Mouse (Mus musculus) gastrocnemius, postnatal 14 days (tissue): ENCODE measurements around the gene Spast. TPM values are rescaled to one million over a fixed set of nuclear protein-coding genes. Genes with fewer than 3 reads are reported as not detected.
"Not testable (repeated sequence)": the region's sequence is repeated elsewhere in the genome, so short reads cannot be mapped to it uniquely, and the experiment has no call there.

Source experiments
- DNase-seq: peaks from one replicate; pipeline ENCODE4 v3.0.0; 2021; ENCODE audit warnings: mixed read lengths
- intact Hi-C: fragments of 180-260 bp; cut with DNase I; formaldehyde crosslinking; loops from one replicate; pipeline ENCODE4 v1.15.1; 2025; ENCODE audit warnings: low total_unique reads
- total RNA-seq, 2 experiments: library from RNA; stranded (reverse); gene quantifications; 2 replicates each; pipeline ENCODE4 v1.2.3; 2021

The Spast gene
- total RNA-seq, 2 experiments from 2014 or later = 37.2 to 42.2 TPM

DNA sequence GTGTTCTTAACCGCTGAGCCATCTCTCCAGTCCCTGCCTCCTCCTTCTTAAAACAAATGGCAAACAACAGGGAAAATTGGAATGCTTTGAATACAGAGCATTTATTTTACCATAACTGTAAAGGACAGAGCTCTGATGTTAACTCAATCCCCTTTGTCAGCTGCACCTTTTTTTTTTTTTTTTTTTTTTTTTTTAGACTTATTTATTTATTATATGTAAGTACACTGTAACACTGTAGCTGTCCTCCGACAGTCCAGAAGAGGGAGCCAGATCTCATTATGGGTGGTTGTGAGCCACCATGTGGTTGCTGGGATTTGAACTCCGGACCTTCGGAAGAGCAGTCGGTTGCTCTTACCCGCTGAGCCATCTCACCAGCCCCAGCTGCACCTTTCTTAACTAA, 20.1 kb upstream of the Spast start:
- intact Hi-C loops = no loop called here
- DNase-seq = no peak

DNA sequence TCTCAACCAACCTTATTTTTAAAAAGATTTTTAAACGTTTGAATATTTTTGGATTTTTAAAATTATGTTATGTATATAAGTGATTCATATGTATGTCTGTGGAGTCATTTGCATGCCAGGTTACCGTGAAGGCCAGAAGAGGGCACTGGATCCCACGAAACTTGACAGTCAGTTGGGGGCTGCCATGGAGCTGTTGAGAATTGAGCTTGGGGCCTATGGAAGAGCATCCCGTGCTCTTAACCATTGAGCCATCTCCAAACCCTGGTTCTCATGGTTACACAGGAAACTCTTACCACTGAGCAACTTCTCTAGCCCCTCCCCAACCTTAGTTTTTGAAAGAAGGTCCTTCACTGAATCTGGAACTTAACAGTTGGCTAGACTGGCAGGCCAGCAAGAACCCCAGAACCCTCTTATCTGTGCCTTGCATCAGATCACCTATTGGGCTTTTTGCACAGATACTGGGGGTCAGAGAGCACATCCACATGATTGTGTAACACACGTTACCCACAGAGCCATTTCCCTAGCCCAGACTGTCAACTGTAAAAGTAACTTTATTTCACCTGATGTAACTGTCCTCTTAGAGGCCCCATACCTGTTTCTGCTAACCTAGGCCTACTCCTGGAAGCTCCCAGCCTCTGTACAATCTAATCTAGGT, 16.3 kb upstream of the Spast start:
- intact Hi-C loops = no loop called here
- DNase-seq = no peak

DNA sequence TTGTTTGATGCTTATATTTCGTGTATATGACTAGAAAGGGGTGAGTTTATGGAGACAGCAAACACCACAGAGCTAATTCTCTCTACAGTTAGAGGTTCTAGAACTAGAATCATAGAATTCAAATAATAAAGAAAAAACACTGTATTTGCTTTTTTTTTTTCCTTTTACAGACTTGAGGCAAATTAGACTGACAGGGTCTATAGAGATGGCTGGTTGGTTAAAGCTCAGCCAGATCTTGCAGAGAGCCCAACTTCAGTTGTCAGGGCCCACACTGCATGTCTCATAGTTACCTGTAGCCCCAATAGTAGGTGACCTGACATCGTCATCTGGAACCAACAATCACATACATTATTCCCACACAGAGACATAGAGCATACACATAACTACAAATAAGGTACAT, 14.9 kb upstream of the Spast start, which contains the start of gene Dpy30:
TSS of gene Dpy30 (minus strand) at position 101 of the 400 bp plus-strand sequence.
- intact Hi-C loops = no loop called here

DNA sequence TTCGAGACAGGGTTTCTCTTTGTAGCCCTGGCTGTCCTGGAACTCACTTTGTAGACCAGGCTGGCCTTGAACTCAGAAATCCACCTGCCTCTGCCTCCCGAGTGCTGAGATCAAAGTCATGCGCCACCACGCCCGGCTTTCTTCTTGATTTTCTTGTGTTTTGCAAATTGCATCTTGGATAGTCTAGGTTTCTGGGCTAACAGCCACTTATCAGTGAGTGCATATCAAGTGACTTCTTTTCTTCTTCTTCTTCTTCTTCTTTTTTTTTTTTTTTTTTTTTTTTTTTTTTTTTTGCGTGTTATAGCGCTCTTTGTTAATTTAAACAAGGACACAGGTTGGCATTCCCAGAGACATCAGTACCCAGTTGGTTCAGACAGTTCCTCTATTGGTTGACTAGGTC, 11.6 kb upstream of the Spast start:
- intact Hi-C loops, DNase-seq: not testable (repeated sequence)

More for the DNA sequence above, 14.9 kb upstream of the Spast start, which contains the start of gene Dpy30:
- DNase-seq = no peak

DNA sequence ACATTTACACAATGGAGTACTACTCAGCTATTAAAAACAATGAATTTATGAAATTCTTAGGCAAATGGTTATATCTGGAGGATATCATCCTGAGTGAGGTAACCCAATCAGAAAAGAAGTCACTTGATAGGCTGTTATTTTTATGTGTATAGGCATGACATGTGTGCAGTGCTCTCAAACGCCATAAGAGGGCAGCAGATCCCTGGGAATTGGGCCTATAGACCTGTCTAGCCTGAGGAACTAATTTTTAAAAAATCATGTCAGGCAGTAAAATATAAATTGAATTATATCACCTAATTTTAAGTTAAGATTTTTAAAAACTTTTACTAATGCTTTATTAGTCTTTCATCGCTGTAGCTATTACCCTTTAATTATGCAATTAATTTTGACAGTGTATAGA, 10.6 kb upstream of the Spast start:
- intact Hi-C loops = not testable (repeated sequence)
- peak; percentile 23 for DNase-seq

DNA sequence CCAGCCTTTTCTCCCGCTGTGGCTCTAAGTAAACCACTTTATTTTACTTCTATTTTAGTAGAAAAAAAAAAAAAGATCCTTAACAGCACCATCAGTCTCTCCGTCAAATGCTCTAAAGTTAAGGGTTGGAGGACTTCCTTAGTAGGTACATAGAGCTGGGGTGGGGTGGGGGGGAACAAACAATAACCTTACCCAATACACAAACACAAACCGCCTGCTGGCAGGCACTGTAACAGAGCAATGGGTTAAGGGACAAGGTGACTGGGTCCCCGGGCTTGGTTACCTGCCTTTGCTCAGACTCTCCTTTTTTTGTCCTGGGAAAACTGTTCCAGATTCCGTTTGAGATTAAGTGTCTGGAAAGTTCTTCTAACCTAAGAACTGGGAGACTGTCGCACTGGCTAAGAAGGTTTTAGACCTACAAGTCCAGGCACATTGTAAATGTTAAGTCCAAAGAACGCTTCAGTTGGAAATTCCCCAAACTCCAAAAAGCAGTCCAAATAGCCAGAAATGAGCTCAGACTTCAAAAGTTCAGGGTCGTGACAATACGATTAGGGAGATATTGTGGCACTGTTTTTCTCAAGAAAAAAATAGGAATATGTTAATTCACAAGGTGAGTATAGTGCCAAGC, 7.6 kb upstream of the Spast start:
- DNase-seq = no peak
- intact Hi-C loops = loop anchor here (10.0 kb wide), 1 partner anchor 64 kb away; the partner anchor contains the start of gene Slc30a6

- DNase-seq = peak; percentile 95
- intact Hi-C loops = loop anchor here (10.0 kb wide), 1 partner anchor 56 kb away; the partner anchor contains the start of gene Slc30a6
These were observed 409 bp upstream of the Spast start for GRCm38 (mm10) chr17:74338225-74338931.

DNA sequence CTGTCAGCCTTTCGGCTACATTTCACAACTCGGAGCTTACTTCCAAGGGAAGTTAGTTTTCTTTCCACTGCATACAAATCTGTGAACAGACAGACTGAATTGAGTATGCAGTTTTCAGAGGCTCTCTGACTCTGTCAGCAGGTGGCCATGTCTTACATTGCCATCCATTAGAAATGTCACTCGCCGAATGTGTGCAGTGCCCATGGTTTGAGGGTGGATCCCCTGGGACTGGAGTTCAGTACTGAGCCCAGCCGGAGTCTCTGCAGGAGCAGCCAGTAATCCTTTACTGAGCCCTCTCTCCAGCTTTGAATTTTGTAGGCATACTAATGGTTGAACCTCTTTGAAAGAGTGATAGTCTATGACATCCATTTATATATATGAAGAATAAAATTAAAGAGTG, 2.4 kb downstream of the Spast start:
- intact Hi-C loops = no loop called here
- DNase-seq = no peak

- intact Hi-C loops = no loop called here
- DNase-seq = no peak
These were observed 24.8 kb downstream of the Spast start for GRCm38 (mm10) chr17:74363592-74363991.

GRCm38 (mm10) chr17:74376916-74377315, 38.1 kb downstream of the Spast start:
- intact Hi-C loops = no loop called here

GRCm38 (mm10) chr17:74386657-74387056, 47.9 kb downstream of the Spast start:
- DNase-seq = no peak
- intact Hi-C loops = no loop called here

More at GRCm38 (mm10) chr17:74376916-74377315, 38.1 kb downstream of the Spast start:
- DNase-seq = no peak

DNA sequence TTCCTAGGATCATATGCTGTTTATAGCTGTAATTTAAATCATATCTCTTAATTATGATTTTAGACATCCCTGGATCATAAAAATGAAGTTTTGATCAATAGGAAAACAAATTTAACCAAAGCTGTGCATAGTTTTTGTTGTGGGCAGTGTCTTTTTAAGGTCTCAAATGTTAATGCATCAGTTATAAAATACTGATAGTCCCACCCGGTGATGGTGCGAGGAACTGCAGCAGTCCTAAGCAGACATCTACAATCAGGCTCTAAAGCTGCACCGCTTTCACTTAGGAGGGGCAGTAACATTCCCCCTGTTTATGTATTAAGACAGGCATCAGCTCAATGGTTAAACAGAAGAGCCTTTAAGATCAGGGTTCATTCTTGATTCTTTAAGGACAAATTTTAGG, 51.1 kb downstream of the Spast start:
- DNase-seq = no peak
- intact Hi-C loops = loop anchor here (10.0 kb wide), 1 partner anchor 55 kb away; the partner anchor contains the start of gene Spast

GRCm38 (mm10) chr17:74394381-74394780, 55.6 kb downstream of the Spast start:
- DNase-seq = no peak
- intact Hi-C loops = loop anchor here (10.0 kb wide), 1 partner anchor 60 kb away; the partner anchor contains the start of gene Spast

DNA sequence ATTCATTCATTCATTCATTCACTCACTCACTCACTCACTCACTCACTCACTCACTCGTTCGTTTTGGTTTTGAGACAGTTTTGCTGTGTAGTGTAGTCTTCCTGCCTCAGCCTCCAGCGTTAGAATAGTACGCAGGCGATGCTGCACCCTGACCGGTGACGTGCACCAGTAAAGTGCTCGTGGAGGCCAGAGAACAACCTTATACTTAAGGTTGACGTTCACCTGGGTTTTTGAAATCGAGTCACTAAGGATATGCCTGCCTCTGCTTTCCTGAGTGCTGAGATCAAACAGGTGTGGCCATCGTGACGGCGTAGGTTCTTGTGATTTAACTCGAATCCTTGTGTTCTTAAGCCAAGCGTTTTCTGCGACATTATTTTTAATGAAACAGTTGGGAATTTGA, 56.1 kb downstream of the Spast start:
- intact Hi-C loops = loop anchor here (10.0 kb wide), 1 partner anchor 60 kb away; the partner anchor contains the start of gene Spast
- no peak for DNase-seq

GRCm38 (mm10) chr17:74395383-74396065, 56.7 kb downstream of the Spast start, which contains the start of gene Slc30a6:
Gene Slc30a6 (plus strand): TSS chr17:74395608.
- DNase-seq = peak; percentile 97
- intact Hi-C loops = loop anchor here (10.0 kb wide), 1 partner anchor 61 kb away; the partner anchor contains the start of gene Spast

DNA sequence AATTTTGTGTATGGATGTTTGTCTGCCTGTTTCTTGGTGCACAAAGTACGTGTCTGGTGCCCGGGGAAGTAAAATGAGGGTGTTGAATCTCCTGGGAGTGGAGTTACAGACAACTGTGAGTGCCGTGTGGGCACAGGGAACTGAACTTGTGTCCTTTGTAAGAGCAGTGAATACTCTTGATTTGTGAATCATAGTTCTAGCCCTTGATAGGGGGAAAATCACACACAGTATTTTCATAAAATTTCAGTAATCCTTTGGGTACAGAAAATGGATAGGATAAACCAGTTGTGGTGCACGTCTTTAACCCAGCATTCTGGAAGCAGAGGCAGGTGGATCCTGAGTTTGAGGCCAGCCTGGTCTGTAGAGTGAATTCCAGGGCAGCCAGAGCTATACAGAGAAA, 58.0 kb downstream of the Spast start:
- no peak for DNase-seq
- intact Hi-C loops = loop anchor here (10.0 kb wide), 1 partner anchor 62 kb away; the partner anchor contains the start of gene Spast

GRCm38 (mm10) chr17:74397173-74397572, 58.4 kb downstream of the Spast start:
- intact Hi-C loops = loop anchor here (10.0 kb wide), 1 partner anchor 62 kb away; the partner anchor contains the start of gene Spast
- DNase-seq = no peak

GRCm38 (mm10) chr17:74402486-74403222, 63.9 kb downstream of the Spast start:
- DNase-seq = no peak
- intact Hi-C loops = no loop called here

- no peak for DNase-seq
These were observed 67.7 kb downstream of the Spast start for GRCm38 (mm10) chr17:74406487-74406886.

More at GRCm38 (mm10) chr17:74406487-74406886, 67.7 kb downstream of the Spast start:
- intact Hi-C loops = no loop called here
